Mouse (Mus musculus): ENCODE results near the gene Tas2r129. TPM values are rescaled to one million over a fixed set of nuclear protein-coding genes. Genes with fewer than 3 reads are reported as not detected.
"Not testable (repeated sequence)": the region's sequence is repeated elsewhere in the genome, so short reads cannot be mapped to it uniquely, and the experiment has no call there.

The Tas2r129 gene
- polyA plus RNA-seq (2015; fragmentation: Nextera tagmentation; extraction: Ambion mirVana): not detected in 2 replicates

- Histone ChIP-seq H3K27ac (replicated peaks) (no peak within 1 kb of the TSS), H3K4me2 (no peak within 1 kb of the TSS), H3K4me3 (no peak within 1 kb of the TSS), H3K4me1 (replicated peaks) (no peaks in the 10 kb centered on the region), H3K27me3 (no peaks in the 10 kb centered on the region), H3K36me3 (no peaks in the 10 kb centered on the region), H3K9me3 (no peaks in the 10 kb centered on the region), H3K9ac (no peak within 1 kb of the TSS)
- no peak for ATAC-seq (ENCODE audit: low FRiP score, low read depth)
- WGBS: 92% methylated on average over 2 of the region's 2 CpGs
Measured at GRCm38 (mm10) chr6:132950802-132951201, at the start of gene Tas2r129. TSS of gene Tas2r129 (plus strand) at chr6:132951102.

- H3K27ac ChIP-seq (replicated peaks): no peak within 1 kb of the TSS
- 83% methylated on average over 3 of the region's 3 CpGs for WGBS
- no peak within 1 kb of the TSS for H3K4me2 ChIP-seq
- H3K9me3 ChIP-seq: no peaks in the 10 kb centered on the region
- no peak for ATAC-seq (ENCODE audit: low FRiP score, low read depth)
- no peak within 1 kb of the TSS for H3K9ac ChIP-seq
- no peaks in the 10 kb centered on the region for H3K27me3 ChIP-seq
- no peaks in the 10 kb centered on the region for H3K4me1 ChIP-seq (replicated peaks)
- H3K4me3 ChIP-seq: no peak within 1 kb of the TSS
- H3K36me3 ChIP-seq: no peaks in the 10 kb centered on the region
Measured at GRCm38 (mm10) chr6:132909351-132909750, 41.6 kb upstream of the Tas2r129 start, which contains the start of gene Tas2r125. TSS of gene Tas2r125 (plus strand) at chr6:132909651.

GRCm38 (mm10) chr6:132941376-132941775 is 9.5 kb upstream of the Tas2r129 start:
- not testable (repeated sequence) for H3K9ac ChIP-seq; ATAC-seq (ENCODE audit: low FRiP score, low read depth)

GRCm38 (mm10) chr6:132957819-132958218 is 6.9 kb downstream of the Tas2r129 start, which contains the start of gene Tas2r131:
TSS of gene Tas2r131 (minus strand) at chr6:132957919.
- no peak for ATAC-seq (ENCODE audit: low FRiP score, low read depth)
- Histone ChIP-seq H3K4me3 (no peak within 1 kb of the TSS), H3K4me1 (replicated peaks) (no peaks in the 10 kb centered on the region), H3K9ac (no peak within 1 kb of the TSS), H3K27me3 (no peaks in the 10 kb centered on the region), H3K36me3 (no peaks in the 10 kb centered on the region), H3K27ac (replicated peaks) (no peak within 1 kb of the TSS), H3K4me2 (no peak within 1 kb of the TSS), H3K9me3 (no peaks in the 10 kb centered on the region)
- WGBS: 88% methylated on average over 1 of the region's 1 CpGs

More at GRCm38 (mm10) chr6:132941376-132941775, 9.5 kb upstream of the Tas2r129 start:
- H3K4me2 ChIP-seq; H3K36me3 ChIP-seq; H3K27ac ChIP-seq (replicated peaks); H3K9me3 ChIP-seq; H3K27me3 ChIP-seq; H3K4me1 ChIP-seq (replicated peaks); H3K4me3 ChIP-seq: not testable (repeated sequence)

- Histone ChIP-seq H3K4me2 (no peak within 1 kb of the TSS), H3K9ac (no peak within 1 kb of the TSS), H3K27me3 (no peaks in the 10 kb centered on the region), H3K4me1 (replicated peaks) (no peaks in the 10 kb centered on the region), H3K9me3 (no peaks in the 10 kb centered on the region), H3K36me3 (no peaks in the 10 kb centered on the region), H3K27ac (replicated peaks) (no peak within 1 kb of the TSS), H3K4me3 (no peak within 1 kb of the TSS)
- no peak for ATAC-seq (ENCODE audit: low FRiP score, low read depth)
- 77% methylated on average over 2 of the region's 2 CpGs for WGBS
Measured at GRCm38 (mm10) chr6:132980865-132981264, 30.0 kb downstream of the Tas2r129 start, which contains the start of gene Tas2r109. TSS of gene Tas2r109 (minus strand) at chr6:132980965.

Other genes with a start within 250 kb of the Tas2r129 start
- not detected in 2 replicates for gene Tas2r122, start 239.2 kb upstream of the Tas2r129 start, polyA plus RNA-seq (2015; fragmentation: Nextera tagmentation; extraction: Ambion mirVana)
- not detected in 2 replicates for gene Tas2r115, start 213.1 kb upstream of the Tas2r129 start, polyA plus RNA-seq (2015; fragmentation: Nextera tagmentation; extraction: Ambion mirVana)
- gene Tas2r124, start 196.4 kb upstream of the Tas2r129 start, polyA plus RNA-seq (2015; fragmentation: Nextera tagmentation; extraction: Ambion mirVana): not detected in 2 replicates
- gene Tas2r102, start 189.0 kb upstream of the Tas2r129 start, polyA plus RNA-seq (2015; fragmentation: Nextera tagmentation; extraction: Ambion mirVana): not detected in 2 replicates
- gene Tas2r136, start 172.9 kb upstream of the Tas2r129 start, polyA plus RNA-seq (2015; fragmentation: Nextera tagmentation; extraction: Ambion mirVana): not detected in 2 replicates
- not detected in 2 replicates for gene Tas2r117, start 148.3 kb upstream of the Tas2r129 start, polyA plus RNA-seq (2015; fragmentation: Nextera tagmentation; extraction: Ambion mirVana)
- gene Tas2r123, start 104.0 kb upstream of the Tas2r129 start, polyA plus RNA-seq (2015; fragmentation: Nextera tagmentation; extraction: Ambion mirVana): not detected in 2 replicates
- gene Tas2r116, start 95.7 kb upstream of the Tas2r129 start, polyA plus RNA-seq (2015; fragmentation: Nextera tagmentation; extraction: Ambion mirVana): not detected in 2 replicates
- gene Tas2r110, start 83.1 kb upstream of the Tas2r129 start, polyA plus RNA-seq (2015; fragmentation: Nextera tagmentation; extraction: Ambion mirVana): not detected in 2 replicates
- not detected in 2 replicates for gene Tas2r113, start 58.1 kb upstream of the Tas2r129 start, polyA plus RNA-seq (2015; fragmentation: Nextera tagmentation; extraction: Ambion mirVana)
- not detected in 2 replicates for gene Tas2r125, start 41.5 kb upstream of the Tas2r129 start, polyA plus RNA-seq (2015; fragmentation: Nextera tagmentation; extraction: Ambion mirVana)
- gene Tas2r131, start 6.8 kb downstream of the Tas2r129 start, polyA plus RNA-seq (2015; fragmentation: Nextera tagmentation; extraction: Ambion mirVana): not detected in 2 replicates
- not detected in 2 replicates for gene Tas2r109, start 29.9 kb downstream of the Tas2r129 start, polyA plus RNA-seq (2015; fragmentation: Nextera tagmentation; extraction: Ambion mirVana)
- not detected in 2 replicates for gene Tas2r103, start 86.0 kb downstream of the Tas2r129 start, polyA plus RNA-seq (2015; fragmentation: Nextera tagmentation; extraction: Ambion mirVana)
- gene Tas2r140, start 104.7 kb downstream of the Tas2r129 start, polyA plus RNA-seq (2015; fragmentation: Nextera tagmentation; extraction: Ambion mirVana): not detected in 2 replicates
- 110 and 117 TPM in 2 replicates for gene Smim10l1, start 153.8 kb downstream of the Tas2r129 start, polyA plus RNA-seq (2015; fragmentation: Nextera tagmentation; extraction: Ambion mirVana)

All from hindbrain, embryonic 15.5 days (tissue).